Mouse (Mus musculus): ENCODE results near the gene Trpm1. TPM values are rescaled to one million over a fixed set of nuclear protein-coding genes. Genes with fewer than 3 reads are reported as not detected.

Gene Trpm1
- polyA plus RNA-seq, 1 experiment from 2014 or later: 0.42 TPM

GRCm38 (mm10) chr7:64276921-64277320 is 123.3 kb downstream of the Trpm1 start:
- no peaks in the 10 kb centered on the region for H3K36me3 ChIP-seq (ENCODE audit: control insufficient read depth, insufficient read depth, low read length)
- WGBS: 67% methylated on average over 6 of the region's 6 CpGs
- H3K4me2 ChIP-seq (ENCODE audit: low read depth): no peak overlapping the region
- H3K9ac ChIP-seq (ENCODE audit: low read length): no peak overlapping the region
- H3K27ac ChIP-seq (ENCODE audit: low read depth, low read length): no peak overlapping the region
- H3K27me3 ChIP-seq (ENCODE audit: control insufficient read depth, insufficient read depth, low read length): no peaks in the 10 kb centered on the region
- H3K9me3 ChIP-seq (ENCODE audit: control insufficient read depth, low read length): no peaks in the 10 kb centered on the region
- no peak overlapping the region for H3K4me3 ChIP-seq (ENCODE audit: low read depth, low read length)
- ATAC-seq (ENCODE audit: insufficient read depth, low FRiP score, low TSS enrichment) (no peak), DNase-seq (ENCODE audit: low spot score) (no peak)
- H3K4me1 ChIP-seq (ENCODE audit: control insufficient read depth, insufficient read depth, low read length): no peaks in the 10 kb centered on the region

- no peaks in the 10 kb centered on the region for H3K27me3 ChIP-seq (ENCODE audit: control insufficient read depth, insufficient read depth, low read length)
- H3K4me3 ChIP-seq (ENCODE audit: low read depth, low read length): no peak overlapping the region
- no peaks in the 10 kb centered on the region for H3K9me3 ChIP-seq (ENCODE audit: control insufficient read depth, low read length)
- WGBS: 81% methylated on average over 1 of the region's 1 CpGs
- no peak overlapping the region for H3K4me2 ChIP-seq (ENCODE audit: low read depth)
- DNase-seq (ENCODE audit: low spot score) (no peak), ATAC-seq (ENCODE audit: insufficient read depth, low FRiP score, low TSS enrichment) (no peak)
- no peaks in the 10 kb centered on the region for H3K36me3 ChIP-seq (ENCODE audit: control insufficient read depth, insufficient read depth, low read length)
- H3K4me1 ChIP-seq (ENCODE audit: control insufficient read depth, insufficient read depth, low read length): no peaks in the 10 kb centered on the region
- no peak overlapping the region for H3K9ac ChIP-seq (ENCODE audit: low read length)
- H3K27ac ChIP-seq (ENCODE audit: low read depth, low read length): no peak overlapping the region
Observed at GRCm38 (mm10) chr7:64278526-64278925, 124.9 kb downstream of the Trpm1 start.

GRCm38 (mm10) chr7:64279548-64279947 is 125.9 kb downstream of the Trpm1 start:
- 75% methylated on average over 3 of the region's 3 CpGs for WGBS

GRCm38 (mm10) chr7:64286566-64286965 is 132.9 kb downstream of the Trpm1 start:
- 0 out of 2 replicates have a peak overlapping the region, but pooled peaks have one; percentile 76 for H3K9ac ChIP-seq (ENCODE audit: low read length)
- H3K27ac ChIP-seq (ENCODE audit: low read depth, low read length): no peak overlapping the region
- DNase-seq (ENCODE audit: low spot score) (no peak), ATAC-seq (ENCODE audit: insufficient read depth, low FRiP score, low TSS enrichment) (0 out of 2 replicates have a peak, but pooled peaks have one; percentile 6)
- H3K36me3 ChIP-seq (ENCODE audit: control insufficient read depth, insufficient read depth, low read length): no peaks in the 10 kb centered on the region
- H3K27me3 ChIP-seq (ENCODE audit: control insufficient read depth, insufficient read depth, low read length): no peaks in the 10 kb centered on the region
- peaks cover 3% of the 10 kb centered on the region for H3K4me1 ChIP-seq (ENCODE audit: control insufficient read depth, insufficient read depth, low read length)
- H3K4me2 ChIP-seq (ENCODE audit: low read depth): peak overlapping the region; percentile 41
- no peak overlapping the region; the same call in 1 of the 2 replicates for H3K4me3 ChIP-seq (ENCODE audit: low read depth, low read length)
- H3K9me3 ChIP-seq (ENCODE audit: control insufficient read depth, low read length): no peaks in the 10 kb centered on the region

More at GRCm38 (mm10) chr7:64279548-64279947, 125.9 kb downstream of the Trpm1 start:
- H3K27me3 ChIP-seq (ENCODE audit: control insufficient read depth, insufficient read depth, low read length): no peaks in the 10 kb centered on the region
- no peak overlapping the region for H3K27ac ChIP-seq (ENCODE audit: low read depth, low read length)
- no peak overlapping the region for H3K4me3 ChIP-seq (ENCODE audit: low read depth, low read length)
- ATAC-seq (ENCODE audit: insufficient read depth, low FRiP score, low TSS enrichment) (no peak), DNase-seq (ENCODE audit: low spot score) (no peak)
- H3K9me3 ChIP-seq (ENCODE audit: control insufficient read depth, low read length): no peaks in the 10 kb centered on the region
- no peaks in the 10 kb centered on the region for H3K36me3 ChIP-seq (ENCODE audit: control insufficient read depth, insufficient read depth, low read length)
- H3K4me1 ChIP-seq (ENCODE audit: control insufficient read depth, insufficient read depth, low read length): no peaks in the 10 kb centered on the region
- H3K9ac ChIP-seq (ENCODE audit: low read length): no peak overlapping the region
- H3K4me2 ChIP-seq (ENCODE audit: low read depth): no peak overlapping the region

- Histone ChIP-seq H3K9me3 (ENCODE audit: control insufficient read depth, low read length) (no peaks in the 10 kb centered on the region), H3K9ac (ENCODE audit: low read length) (peak within 1 kb of the TSS; percentile 76), H3K36me3 (ENCODE audit: control insufficient read depth, insufficient read depth, low read length) (no peaks in the 10 kb centered on the region), H3K27ac (ENCODE audit: low read depth, low read length) (peak within 1 kb of the TSS; percentile 71), H3K4me3 (ENCODE audit: low read depth, low read length) (peak within 1 kb of the TSS; percentile 62), H3K4me2 (ENCODE audit: low read depth) (peak within 1 kb of the TSS; percentile 41), H3K27me3 (ENCODE audit: control insufficient read depth, insufficient read depth, low read length) (no peaks in the 10 kb centered on the region), H3K4me1 (ENCODE audit: control insufficient read depth, insufficient read depth, low read length) (peaks cover 3% of the 10 kb centered on the region)
- WGBS: under 1% methylated on average over 77 of the region's 77 CpGs
- ATAC-seq (ENCODE audit: insufficient read depth, low FRiP score, low TSS enrichment) (peak; percentile 98), DNase-seq (ENCODE audit: low spot score) (peak; percentile 99)
Observed at GRCm38 (mm10) chr7:64287414-64288091, 133.9 kb downstream of the Trpm1 start, which contains the start of gene Mtmr10. Gene Mtmr10, plus strand, starts transcription at chr7:64287653.

GRCm38 (mm10) chr7:64289416-64289815 is 135.8 kb downstream of the Trpm1 start:
- WGBS: 90% methylated on average over 7 of the region's 7 CpGs
- DNase-seq (ENCODE audit: low spot score) (no peak), ATAC-seq (ENCODE audit: insufficient read depth, low FRiP score, low TSS enrichment) (no peak)
- Histone ChIP-seq H3K4me3 (ENCODE audit: low read depth, low read length) (no peak overlapping the region), H3K9ac (ENCODE audit: low read length) (no peak overlapping the region), H3K4me2 (ENCODE audit: low read depth) (no peak overlapping the region), H3K27me3 (ENCODE audit: control insufficient read depth, insufficient read depth, low read length) (no peaks in the 10 kb centered on the region), H3K36me3 (ENCODE audit: control insufficient read depth, insufficient read depth, low read length) (no peaks in the 10 kb centered on the region), H3K9me3 (ENCODE audit: control insufficient read depth, low read length) (no peaks in the 10 kb centered on the region), H3K4me1 (ENCODE audit: control insufficient read depth, insufficient read depth, low read length) (peaks cover 3% of the 10 kb centered on the region), H3K27ac (ENCODE audit: low read depth, low read length) (no peak overlapping the region)

- DNase-seq (ENCODE audit: low spot score) (no peak), ATAC-seq (ENCODE audit: insufficient read depth, low FRiP score, low TSS enrichment) (no peak)
- WGBS: 93% methylated on average over 6 of the region's 6 CpGs
- peaks cover 3% of the 10 kb centered on the region for H3K4me1 ChIP-seq (ENCODE audit: control insufficient read depth, insufficient read depth, low read length)
- no peaks in the 10 kb centered on the region for H3K27me3 ChIP-seq (ENCODE audit: control insufficient read depth, insufficient read depth, low read length)
- H3K4me2 ChIP-seq (ENCODE audit: low read depth): no peak overlapping the region
- no peak overlapping the region for H3K4me3 ChIP-seq (ENCODE audit: low read depth, low read length)
- no peak overlapping the region for H3K9ac ChIP-seq (ENCODE audit: low read length)
- no peak overlapping the region for H3K27ac ChIP-seq (ENCODE audit: low read depth, low read length)
- no peaks in the 10 kb centered on the region for H3K36me3 ChIP-seq (ENCODE audit: control insufficient read depth, insufficient read depth, low read length)
- H3K9me3 ChIP-seq (ENCODE audit: control insufficient read depth, low read length): no peaks in the 10 kb centered on the region
Observed at GRCm38 (mm10) chr7:64290431-64290830, 136.8 kb downstream of the Trpm1 start.

- no peaks in the 10 kb centered on the region for H3K36me3 ChIP-seq (ENCODE audit: control insufficient read depth, insufficient read depth, low read length)
- no peak overlapping the region for H3K9ac ChIP-seq (ENCODE audit: low read length)
- no peak overlapping the region for H3K27ac ChIP-seq (ENCODE audit: low read depth, low read length)
- no peaks in the 10 kb centered on the region for H3K9me3 ChIP-seq (ENCODE audit: control insufficient read depth, low read length)
- H3K4me3 ChIP-seq (ENCODE audit: low read depth, low read length): no peak overlapping the region
- 93% methylated on average over 10 of the region's 10 CpGs for WGBS
- H3K4me1 ChIP-seq (ENCODE audit: control insufficient read depth, insufficient read depth, low read length): peaks cover 6% of the 10 kb centered on the region
- ATAC-seq (ENCODE audit: insufficient read depth, low FRiP score, low TSS enrichment) (no peak), DNase-seq (ENCODE audit: low spot score) (no peak)
- no peaks in the 10 kb centered on the region for H3K27me3 ChIP-seq (ENCODE audit: control insufficient read depth, insufficient read depth, low read length)
- no peak overlapping the region for H3K4me2 ChIP-seq (ENCODE audit: low read depth)
Observed at GRCm38 (mm10) chr7:64291722-64292121, 138.1 kb downstream of the Trpm1 start.
